Mouse (Mus musculus): ENCODE measurements at regions not wholly inside any gene's neighbourhood (a gene's known extent, or its start where the extent isn't known, plus 50 kb on each side); places are given as distances from the start of the nearest gene placed in this dataset.

- no peak for TF ChIP-seq CHD2 (IDR thresholded peaks at IDR 0.05; ENCODE audit: low read depth, low read length)
- no peak for TF ChIP-seq MAFK (IDR thresholded peaks at IDR 0.05; ENCODE audit: insufficient read depth, low read depth, low read length)
- no peak for TF ChIP-seq HCFC1 (IDR thresholded peaks at IDR 0.05; ENCODE audit: borderline replicate concordance, insufficient read depth, low read length)
- no peak for TF ChIP-seq ZNF384 (IDR thresholded peaks at IDR 0.05; ENCODE audit: low read depth, low read length)
- TF ChIP-seq ZC3H11A (IDR thresholded peaks at IDR 0.05; ENCODE audit: borderline replicate concordance, low read depth, low read length): no peak
Observed at GRCm38 (mm10) chr12:54276978-54277537, 73.4 kb upstream of the Egln3 start.
